ENCODE assay signal across 14 mouse cellular contexts in the genomic region with DNA sequence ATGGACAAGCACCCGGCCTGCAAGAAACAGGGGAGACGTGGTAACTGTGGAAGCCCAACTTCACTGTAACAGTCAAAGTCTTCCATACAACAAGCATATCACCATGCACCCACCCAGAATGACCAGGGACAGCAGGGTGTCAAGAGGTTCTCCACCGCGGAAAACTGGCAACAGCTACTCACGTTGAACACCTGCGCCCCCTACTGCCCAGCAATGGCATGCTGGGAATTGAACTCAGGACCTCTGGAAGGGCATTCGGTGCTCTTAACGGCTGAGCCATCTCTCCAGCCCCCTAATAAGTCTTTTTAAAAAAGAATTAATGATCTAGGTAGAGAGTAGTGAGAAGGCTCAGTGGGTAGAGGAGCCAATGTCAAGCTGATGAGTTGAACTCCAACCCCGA. TPM values are rescaled to one million over a fixed set of nuclear protein-coding genes. Genes with fewer than 3 reads are reported as not detected.
A peak's percentile ranks its signal among the peaks of the same experiment; 100 is the strongest.
DNase-seq lines count a peak whose midpoint lies in the region; ATAC-seq and TF ChIP-seq lines count a peak whose summit lies in the region.
"Had no signal": no experiment of that assay in that cellular context is flagged by ENCODE, and none has a peak within 500 bp of the region (broad histone marks: within the 10 kb centered on the region; RNA-seq: fewer than 3 reads in every experiment).

No protein-coding gene starts in this region.

- ATAC-seq in hindbrain, postnatal 0 days = no peak
- ATAC-seq in hindbrain, embryonic 16.5 days = no peak
- no peak for ATAC-seq in liver, postnatal 0 days
- ATAC-seq: midbrain, embryonic 15.5 days had no signal

- H3K9me3 ChIP-seq in hindbrain, postnatal 0 days (ENCODE audit: low read length) = no peaks in the 10 kb centered on the region
- H3K9me3 ChIP-seq in hindbrain, embryonic 16.5 days (ENCODE audit: control insufficient read depth, low read length) = no peaks in the 10 kb centered on the region
- no peaks in the 10 kb centered on the region for H3K9me3 ChIP-seq in liver, postnatal 0 days (ENCODE audit: low read length)
- H3K9me3 ChIP-seq: heart, embryonic 12.5 days; limb, embryonic 15.5 days; midbrain, embryonic 15.5 days had no signal

- H3K4me1 ChIP-seq in hindbrain, postnatal 0 days (ENCODE audit: insufficient read depth, low read length) = no peaks in the 10 kb centered on the region
- no peaks in the 10 kb centered on the region for H3K4me1 ChIP-seq in hindbrain, embryonic 16.5 days (ENCODE audit: control insufficient read depth, insufficient read depth, low read depth, low read length)
- no peaks in the 10 kb centered on the region for H3K4me1 ChIP-seq in liver, postnatal 0 days (ENCODE audit: insufficient read depth)
- H3K4me1 ChIP-seq: midbrain, embryonic 15.5 days had no signal

- peaks cover 11% of the 10 kb centered on the region; the same call in 1 of the 2 replicates for H3K36me3 ChIP-seq in hindbrain, postnatal 0 days (ENCODE audit: insufficient read depth, low read length)
- peaks cover 1% of the 10 kb centered on the region; the same call in 1 of the 2 replicates for H3K36me3 ChIP-seq in hindbrain, embryonic 16.5 days (ENCODE audit: control insufficient read depth, insufficient read depth, low read length)
- peaks cover 9% of the 10 kb centered on the region; the same call in 1 of the 2 replicates for H3K36me3 ChIP-seq in liver, postnatal 0 days (replicated peaks; ENCODE audit: insufficient read depth, low read length)
- H3K36me3 ChIP-seq: midbrain, embryonic 15.5 days had no signal

- no peak overlapping the region for H3K4me2 ChIP-seq in hindbrain, postnatal 0 days (ENCODE audit: low read depth, low read length)
- H3K4me2 ChIP-seq in hindbrain, embryonic 16.5 days (ENCODE audit: low read length) = no peak overlapping the region
- H3K4me2 ChIP-seq in liver, postnatal 0 days (ENCODE audit: low read depth, low read length) = no peak overlapping the region
- H3K4me2 ChIP-seq: heart, embryonic 12.5 days; limb, embryonic 15.5 days; midbrain, embryonic 15.5 days had no signal

- peak; percentile 33 to 67 for DNase-seq in adrenal gland, adult (ENCODE audit: inconsistent age in 2 of 2, low spot score in 1 of 2)
- DNase-seq in adrenal gland, adult 8-10 months = no peak
- DNase-seq in hindbrain, postnatal 0 days (ENCODE audit: low spot score) = no peak
- DNase-seq in A20 (ENCODE audit: low read depth, low spot score) = peak; percentile 16
- DNase-seq in liver, postnatal 0 days = peak; percentile 41
- no peak for DNase-seq in urinary bladder, postnatal 36 days (ENCODE audit: low spot score in 2 of 2)
- DNase-seq in spleen, postnatal 36 days (ENCODE audit: low spot score in 2 of 2) = no peak
- DNase-seq: kidney, postnatal 14 days; right cerebral cortex, adult 18-20 months had no signal

- H3K27me3 ChIP-seq in hindbrain, postnatal 0 days (ENCODE audit: insufficient read depth, low read length) = no peaks in the 10 kb centered on the region
- no peaks in the 10 kb centered on the region for H3K27me3 ChIP-seq in hindbrain, embryonic 16.5 days (replicated peaks; ENCODE audit: control insufficient read depth, insufficient read depth, low read length)
- H3K27me3 ChIP-seq in liver, postnatal 0 days (ENCODE audit: insufficient read depth, low read length) = no peaks in the 10 kb centered on the region
- H3K27me3 ChIP-seq: heart, embryonic 12.5 days; limb, embryonic 15.5 days; midbrain, embryonic 15.5 days had no signal

- 55% methylated on average over 9 of the region's 9 CpGs for WGBS in hindbrain, postnatal 0 days
- WGBS in hindbrain, embryonic 16.5 days = 56% methylated on average over 9 of the region's 9 CpGs
- 54% methylated on average over 9 of the region's 9 CpGs for WGBS in liver, postnatal 0 days (ENCODE audit: insufficient replicate concordance)

- no peak for TF ChIP-seq EP300 in liver, postnatal 0 days (IDR thresholded peaks at IDR 0.05; ENCODE audit: low read depth)

- no peak overlapping the region for H3K9ac ChIP-seq in hindbrain, postnatal 0 days (replicated peaks; ENCODE audit: low read length)
- H3K9ac ChIP-seq in hindbrain, embryonic 16.5 days (ENCODE audit: low read depth, low read length) = no peak overlapping the region
- no peak overlapping the region for H3K9ac ChIP-seq in liver, postnatal 0 days (replicated peaks)
- H3K9ac ChIP-seq: heart, embryonic 12.5 days; limb, embryonic 15.5 days; midbrain, embryonic 15.5 days had no signal

- no peak overlapping the region for H3K4me3 ChIP-seq in hindbrain, postnatal 0 days (ENCODE audit: low read length)
- H3K4me3 ChIP-seq in hindbrain, embryonic 16.5 days (ENCODE audit: low read length) = no peak overlapping the region
- no peak overlapping the region for H3K4me3 ChIP-seq in liver, postnatal 0 days (ENCODE audit: low read depth, low read length)
- H3K4me3 ChIP-seq: erythroblast, embryonic 14.5 days; heart, embryonic 12.5 days; limb, embryonic 15.5 days; midbrain, embryonic 15.5 days had no signal

- TF ChIP-seq CTCF in hindbrain, postnatal 0 days (IDR thresholded peaks at IDR 0.05; ENCODE audit: low read depth) = peak; percentile 50; the same call in 1 of the 2 replicates
- TF ChIP-seq CTCF in liver, postnatal 0 days (IDR thresholded peaks at IDR 0.05; ENCODE audit: low read depth) = peak; percentile 60

- H3K27ac ChIP-seq in hindbrain, postnatal 0 days = no peak overlapping the region
- no peak overlapping the region for H3K27ac ChIP-seq in hindbrain, embryonic 16.5 days (ENCODE audit: low read depth, low read length)
- H3K27ac ChIP-seq in liver, postnatal 0 days (ENCODE audit: low read depth) = no peak overlapping the region
- H3K27ac ChIP-seq: limb, embryonic 15.5 days; midbrain, embryonic 15.5 days had no signal

RNA-seq across cellular contexts. Expression of gene Sost, which starts 8.1 kb away (rescaled TPM):
- total RNA-seq in adrenal gland, adult 8-10 months (2022) = not detected
- 0.22 TPM in 1 of 2 replicates, not detected in the other for total RNA-seq in hindbrain, postnatal 0 days (2014; rRNA removed)
- 0.14 and 0.16 TPM in 2 replicates for polyA plus RNA-seq in hindbrain, postnatal 0 days (2015; fragmentation: Nextera tagmentation; extraction: Ambion mirVana)
- polyA plus RNA-seq in hindbrain, embryonic 16.5 days (2015; fragmentation: Nextera tagmentation; extraction: Ambion mirVana) = 0.10 and 0.12 TPM in 2 replicates
- not detected in 2 replicates for polyA plus RNA-seq in liver, postnatal 0 days (2015; fragmentation: Nextera tagmentation; extraction: Ambion mirVana)
- polyA plus RNA-seq: erythroblast, embryonic 14.5 days; midbrain, embryonic 15.5 days had no signal

RNA-seq across cellular contexts. Expression of gene Cfap97d1, which starts 9.2 kb away (rescaled TPM):
- not detected for total RNA-seq in adrenal gland, adult 8-10 months (2022)
- not detected in 2 replicates for total RNA-seq in hindbrain, postnatal 0 days (2014; rRNA removed)
- not detected in 2 replicates for polyA plus RNA-seq in hindbrain, postnatal 0 days (2015; fragmentation: Nextera tagmentation; extraction: Ambion mirVana)
- polyA plus RNA-seq in hindbrain, embryonic 16.5 days (2015; fragmentation: Nextera tagmentation; extraction: Ambion mirVana) = not detected in 2 replicates
- polyA plus RNA-seq in liver, postnatal 0 days (2015; fragmentation: Nextera tagmentation; extraction: Ambion mirVana) = 0.19 TPM in 1 of 2 replicates, not detected in the other
- polyA plus RNA-seq: erythroblast, embryonic 14.5 days; heart, embryonic 12.5 days; limb, embryonic 15.5 days; midbrain, embryonic 15.5 days had no signal

RNA-seq across cellular contexts. Expression of gene Dusp3, which starts 11.9 kb away (rescaled TPM):
- total RNA-seq in adrenal gland, adult 8-10 months (2022) = 100 to 1,000 TPM; 110 to 201 (median 145) TPM
- 52.0 and 80.7 TPM in 2 replicates for total RNA-seq in hindbrain, postnatal 0 days (2014; rRNA removed)
- 44.7 and 45.2 TPM in 2 replicates for polyA plus RNA-seq in hindbrain, postnatal 0 days (2015; fragmentation: Nextera tagmentation; extraction: Ambion mirVana)
- 32.1 and 33.4 TPM in 2 replicates for polyA plus RNA-seq in hindbrain, embryonic 16.5 days (2015; fragmentation: Nextera tagmentation; extraction: Ambion mirVana)
- 18.4 and 22.7 TPM in 2 replicates for polyA plus RNA-seq in liver, postnatal 0 days (2015; fragmentation: Nextera tagmentation; extraction: Ambion mirVana)

RNA-seq across cellular contexts. Expression of gene Mpp3, which starts 53.3 kb away (rescaled TPM):
- total RNA-seq in adrenal gland, adult 8-10 months (2022) = 10 to 100 TPM; 14.5 to 75.4 (median 38.7) TPM
- total RNA-seq in hindbrain, postnatal 0 days (2014; rRNA removed) = 73.5 and 81.3 TPM in 2 replicates
- polyA plus RNA-seq in hindbrain, postnatal 0 days (2015; fragmentation: Nextera tagmentation; extraction: Ambion mirVana) = 53.8 and 54.1 TPM in 2 replicates
- 59.3 and 62.7 TPM in 2 replicates for polyA plus RNA-seq in hindbrain, embryonic 16.5 days (2015; fragmentation: Nextera tagmentation; extraction: Ambion mirVana)
- 0.56 and 0.72 TPM in 2 replicates for polyA plus RNA-seq in liver, postnatal 0 days (2015; fragmentation: Nextera tagmentation; extraction: Ambion mirVana)
- polyA plus RNA-seq: erythroblast, embryonic 14.5 days had no signal

Comparison
In these comparisons a context has a peak if more than half of its experiments do, and no peak if none do; other contexts are left out.
1. DNase-seq: peak in adrenal gland, adult (2 of 2), A20 (single experiment) and liver, postnatal 0 days (single experiment); none in adrenal gland, adult 8-10 months (single experiment), hindbrain, postnatal 0 days (single experiment), urinary bladder, postnatal 36 days (0 of 2) and spleen, postnatal 36 days (0 of 2).